Mouse (Mus musculus): ENCODE data around the gene Bnc2. TPM values are rescaled to one million over a fixed set of nuclear protein-coding genes. Genes with fewer than 3 reads are reported as not detected.

The Bnc2 gene
- total RNA-seq (2018; cell fraction: chromatin; rRNA removed): 1 to 10 TPM in 2 of 26 experiments, under 1 TPM in 2, not detected in 22; 0.49 to 4.1 (median 1.0) TPM
- total RNA-seq (2018; cell fraction: cytosol; rRNA removed): under 1 TPM in 14 of 26 experiments, not detected in 12; 0.05 to 0.35 (median 0.10) TPM
- under 1 TPM in 5 of 26 experiments, not detected in 21; 0.12 to 0.65 (median 0.34) TPM for total RNA-seq (2018; cell fraction: nucleus; rRNA removed)
- polyA plus RNA-seq (2018): 0.10 TPM in 1 of 3 replicates, not detected in the others

- no peaks in the 10 kb centered on the region for H3K79me2 ChIP-seq (ENCODE audit: inconsistent target)
- no peaks in the 10 kb centered on the region for H3K36me3 ChIP-seq (ENCODE audit: inconsistent target)
- no peak within 1 kb of the TSS for H3K4me3 ChIP-seq (ENCODE audit: inconsistent target)
- 1% methylated on average over 70 of the region's 80 CpGs for WGBS (ENCODE audit: missing documents)
- H3K27ac ChIP-seq: no peak within 1 kb of the TSS
Observed at GRCm38 (mm10) chr4:84675171-84675973, at the start of gene Bnc2. Gene Bnc2, minus strand, starts transcription at chr4:84675275.

GRCm38 (mm10) chr4:84707961-84708360 is 32.9 kb upstream of the Bnc2 start:
- Histone ChIP-seq H3K36me3 (ENCODE audit: inconsistent target) (no peaks in the 10 kb centered on the region), H3K79me2 (ENCODE audit: inconsistent target) (no peaks in the 10 kb centered on the region), H3K4me3 (ENCODE audit: inconsistent target) (no peak overlapping the region), H3K27ac (no peak overlapping the region)
- 88% methylated on average over 5 of the region's 5 CpGs for WGBS (ENCODE audit: missing documents)

GRCm38 (mm10) chr4:84685521-84686366 is 10.7 kb upstream of the Bnc2 start:
- H3K36me3 ChIP-seq (ENCODE audit: inconsistent target): no peaks in the 10 kb centered on the region
- no peaks in the 10 kb centered on the region for H3K79me2 ChIP-seq (ENCODE audit: inconsistent target)
- WGBS (ENCODE audit: missing documents): 10% methylated on average over 10 of the region's 10 CpGs
- H3K27ac ChIP-seq: no peak overlapping the region
- H3K4me3 ChIP-seq (ENCODE audit: inconsistent target): no peak overlapping the region

- Histone ChIP-seq H3K27ac (no peak overlapping the region), H3K4me3 (ENCODE audit: inconsistent target) (no peak overlapping the region), H3K36me3 (ENCODE audit: inconsistent target) (no peaks in the 10 kb centered on the region), H3K79me2 (ENCODE audit: inconsistent target) (no peaks in the 10 kb centered on the region)
- 59% methylated on average over 4 of the region's 4 CpGs for WGBS (ENCODE audit: missing documents)
Observed at GRCm38 (mm10) chr4:84685009-84685408, 9.9 kb upstream of the Bnc2 start.

- 3% methylated on average over 19 of the region's 19 CpGs for WGBS (ENCODE audit: missing documents)
- Histone ChIP-seq H3K36me3 (ENCODE audit: inconsistent target) (no peaks in the 10 kb centered on the region), H3K27ac (no peak overlapping the region), H3K79me2 (ENCODE audit: inconsistent target) (no peaks in the 10 kb centered on the region), H3K4me3 (ENCODE audit: inconsistent target) (no peak overlapping the region)
Observed at GRCm38 (mm10) chr4:84675974-84676315, 870 bp upstream of the Bnc2 start.

GRCm38 (mm10) chr4:84674318-84675170 is 531 bp downstream of the Bnc2 start:
- Histone ChIP-seq H3K79me2 (ENCODE audit: inconsistent target) (no peaks in the 10 kb centered on the region), H3K36me3 (ENCODE audit: inconsistent target) (no peaks in the 10 kb centered on the region), H3K27ac (no peak overlapping the region), H3K4me3 (ENCODE audit: inconsistent target) (no peak overlapping the region)
- 2% methylated on average over 91 of the region's 104 CpGs for WGBS (ENCODE audit: missing documents)

- WGBS (ENCODE audit: missing documents): 27% methylated on average over 10 of the region's 10 CpGs
- no peaks in the 10 kb centered on the region for H3K79me2 ChIP-seq (ENCODE audit: inconsistent target)
- H3K36me3 ChIP-seq (ENCODE audit: inconsistent target): no peaks in the 10 kb centered on the region
- no peak overlapping the region for H3K4me3 ChIP-seq (ENCODE audit: inconsistent target)
- no peak overlapping the region for H3K27ac ChIP-seq
Observed at GRCm38 (mm10) chr4:84673681-84674307, 1.3 kb downstream of the Bnc2 start.

- WGBS (ENCODE audit: missing documents): 32% methylated on average over 14 of the region's 14 CpGs
- no peaks in the 10 kb centered on the region for H3K36me3 ChIP-seq (ENCODE audit: inconsistent target)
- H3K79me2 ChIP-seq (ENCODE audit: inconsistent target): no peaks in the 10 kb centered on the region
- no peak overlapping the region for H3K27ac ChIP-seq
- H3K4me3 ChIP-seq (ENCODE audit: inconsistent target): no peak overlapping the region
Observed at GRCm38 (mm10) chr4:84672181-84672791, 2.8 kb downstream of the Bnc2 start.

GRCm38 (mm10) chr4:84670996-84671395 is 4.1 kb downstream of the Bnc2 start:
- H3K27ac ChIP-seq: no peak overlapping the region
- H3K4me3 ChIP-seq (ENCODE audit: inconsistent target): no peak overlapping the region
- H3K79me2 ChIP-seq (ENCODE audit: inconsistent target): no peaks in the 10 kb centered on the region
- 7% methylated on average over 1 of the region's 1 CpGs for WGBS (ENCODE audit: missing documents)
- H3K36me3 ChIP-seq (ENCODE audit: inconsistent target): no peaks in the 10 kb centered on the region

GRCm38 (mm10) chr4:84669650-84670049 is 5.4 kb downstream of the Bnc2 start:
- H3K4me3 ChIP-seq (ENCODE audit: inconsistent target): no peak overlapping the region
- 83% methylated on average over 5 of the region's 5 CpGs for WGBS (ENCODE audit: missing documents)
- H3K79me2 ChIP-seq (ENCODE audit: inconsistent target): no peaks in the 10 kb centered on the region
- H3K27ac ChIP-seq: no peak overlapping the region
- no peaks in the 10 kb centered on the region for H3K36me3 ChIP-seq (ENCODE audit: inconsistent target)

GRCm38 (mm10) chr4:84668949-84669605 is 6.0 kb downstream of the Bnc2 start:
- Histone ChIP-seq H3K4me3 (ENCODE audit: inconsistent target) (no peak overlapping the region), H3K79me2 (ENCODE audit: inconsistent target) (no peaks in the 10 kb centered on the region), H3K27ac (no peak overlapping the region), H3K36me3 (ENCODE audit: inconsistent target) (no peaks in the 10 kb centered on the region)
- WGBS (ENCODE audit: missing documents): 93% methylated on average over 12 of the region's 12 CpGs

- WGBS (ENCODE audit: missing documents): 87% methylated on average over 5 of the region's 5 CpGs
- Histone ChIP-seq H3K4me3 (ENCODE audit: inconsistent target) (no peak overlapping the region), H3K36me3 (ENCODE audit: inconsistent target) (no peaks in the 10 kb centered on the region), H3K27ac (no peak overlapping the region), H3K79me2 (ENCODE audit: inconsistent target) (no peaks in the 10 kb centered on the region)
Observed at GRCm38 (mm10) chr4:84668226-84668625, 6.8 kb downstream of the Bnc2 start.

Data from macrophage (primary cell).